Mouse (Mus musculus) neural tube, embryonic 11.5 days (tissue): ENCODE measurements around the gene Nfrkb. TPM values are rescaled to one million over a fixed set of nuclear protein-coding genes. Genes with fewer than 3 reads are reported as not detected.
A peak's percentile ranks its signal among the peaks of the same experiment; 100 is the strongest.

Experiments
- ATAC-seq: fragments of 200-750 bp; cut with Nextera tagmentation; 2 replicates; pipeline ENCODE4 v1.8.0; 2017; ENCODE audit warnings: moderate number of reproducible peaks, mild to moderate bottlenecking, moderate TSS enrichment, moderate library complexity; ENCODE audit not compliant: insufficient read depth, low FRiP score, low TSS enrichment
- DNase-seq: peaks from one replicate; pipeline ENCODE4 v3.0.0-alpha.2; 2015; ENCODE audit warnings: low spot score
- H3K27ac ChIP-seq: fragments of 300-500 bp; sonication (generic); 2 replicates; pipeline ENCODE4 v1.5.1; 2014; ENCODE audit warnings: low read depth, mild to moderate bottlenecking, low read length
- H3K27me3 ChIP-seq: fragments of 300-500 bp; sonication (generic); 2 replicates; pipeline ENCODE4 v1.6.1; 2014; ENCODE audit warnings: mild to moderate bottlenecking, low read length, mixed read lengths; ENCODE audit not compliant: control insufficient read depth, insufficient read depth
- H3K36me3 ChIP-seq: fragments of 300-500 bp; sonication (generic); 2 replicates; pipeline ENCODE4 v1.6.1; 2014; ENCODE audit warnings: mild to moderate bottlenecking, low read length, moderate library complexity, mixed read lengths; ENCODE audit not compliant: control insufficient read depth, insufficient read depth
- H3K4me1 ChIP-seq: fragments of 300-500 bp; sonication (generic); 2 replicates; pipeline ENCODE4 v1.6.1; 2014; ENCODE audit warnings: low read length, mixed read lengths; ENCODE audit not compliant: control insufficient read depth, insufficient read depth
- H3K4me2 ChIP-seq: fragments of 300-500 bp; sonication (generic); 2 replicates; pipeline ENCODE4 v1.6.1; 2014; ENCODE audit warnings: low read depth, mild to moderate bottlenecking, moderate library complexity
- H3K4me3 ChIP-seq: fragments of 300-500 bp; sonication (generic); 2 replicates; pipeline ENCODE4 v1.5.1; 2014; ENCODE audit warnings: low read depth, low read length
- H3K9ac ChIP-seq: fragments of 300-500 bp; sonication (generic); 2 replicates; pipeline ENCODE4 v1.6.1; 2014; ENCODE audit warnings: mild to moderate bottlenecking, low read length
- H3K9me3 ChIP-seq: fragments of 300-500 bp; sonication (generic); 2 replicates; pipeline ENCODE4 v1.6.1; 2016; ENCODE audit warnings: low read length; ENCODE audit not compliant: control insufficient read depth
- WGBS: fragments of 180-500 bp; shearing (Covaris S2); extraction: QIAGEN DNeasy Blood & Tissue Kit; methylation state at CpG from one replicate; pipeline ENCODE4 v1.1.7; 2014; 5-methylcytosine and 5-hydroxymethylcytosine counted together
- polyA plus RNA-seq: library from polyadenylated mRNA; unstranded; fragments of >200 nt; fragmentation: Nextera tagmentation; extraction: Ambion mirVana; gene quantifications from 2 replicates; pipeline ENCODE4 v1.2.1, GENCODE M21; 2014

Gene Nfrkb
- 22.1 and 22.8 TPM in 2 replicates for polyA plus RNA-seq

GRCm38 (mm10) chr9:31385947-31386354 is at the start of gene Nfrkb:
Gene Nfrkb (plus strand): TSS chr9:31386192.
- peak within 1 kb of the TSS; percentile 79 for H3K9ac ChIP-seq
- peak within 1 kb of the TSS; percentile 60 for H3K4me2 ChIP-seq
- whole genome bisulfite sequencing: under 1% methylated on average over 44 of the region's 46 CpGs
- H3K27ac ChIP-seq: no peak within 1 kb of the TSS
- no peaks in the 10 kb centered on the region for H3K36me3 ChIP-seq
- H3K4me3 ChIP-seq: peak within 1 kb of the TSS; percentile 83
- peaks cover 6% of the 10 kb centered on the region; the same call in 1 of the 2 replicates for H3K4me1 ChIP-seq
- H3K27me3 ChIP-seq: no peaks in the 10 kb centered on the region
- no peaks in the 10 kb centered on the region for H3K9me3 ChIP-seq
- ATAC-seq (peak; percentile 98), DNase-seq (peak; percentile 96)

- no peak overlapping the region for H3K4me2 ChIP-seq
- H3K4me1 ChIP-seq: no peaks in the 10 kb centered on the region
- no peaks in the 10 kb centered on the region for H3K27me3 ChIP-seq
- DNase-seq (no peak), ATAC-seq (no peak)
- H3K9me3 ChIP-seq: no peaks in the 10 kb centered on the region
- H3K9ac ChIP-seq: no peak overlapping the region
- H3K36me3 ChIP-seq: no peaks in the 10 kb centered on the region
- no peak overlapping the region for H3K4me3 ChIP-seq
- no peak overlapping the region for H3K27ac ChIP-seq
- 61% methylated on average over 11 of the region's 11 CpGs for WGBS
These were observed 41.6 kb upstream of the Nfrkb start for GRCm38 (mm10) chr9:31344289-31344831.

- ATAC-seq: no peak
- H3K4me1 ChIP-seq: no peaks in the 10 kb centered on the region
- H3K4me3 ChIP-seq: no peak overlapping the region
- H3K36me3 ChIP-seq: no peaks in the 10 kb centered on the region
- WGBS: 78% methylated on average over 15 of the region's 15 CpGs
- no peak for DNase-seq
- H3K9ac ChIP-seq: no peak overlapping the region
- no peak overlapping the region for H3K27ac ChIP-seq
- no peaks in the 10 kb centered on the region for H3K27me3 ChIP-seq
- no peaks in the 10 kb centered on the region for H3K9me3 ChIP-seq
- H3K4me2 ChIP-seq: no peak overlapping the region
These were observed 39.4 kb upstream of the Nfrkb start for GRCm38 (mm10) chr9:31346575-31347080.

DNA sequence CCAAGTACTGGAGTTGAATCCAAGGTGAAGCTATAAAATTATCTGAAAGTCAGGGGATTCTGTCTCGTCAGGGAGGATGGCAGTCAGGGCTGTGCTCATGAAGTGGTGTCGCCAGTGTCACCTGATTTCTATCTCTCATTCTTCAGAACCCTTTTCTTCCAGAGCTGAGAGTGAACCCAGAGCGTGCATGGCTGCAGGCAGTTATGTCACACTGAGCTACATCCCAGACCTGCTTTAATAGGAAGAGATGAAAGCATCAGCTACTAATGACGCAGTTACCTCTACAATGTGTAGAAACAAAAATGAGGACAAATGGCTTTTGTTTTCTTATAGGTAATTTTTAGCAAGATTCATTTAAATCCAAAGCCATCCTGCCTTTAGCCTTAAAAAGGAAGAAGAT is 37.5 kb upstream of the Nfrkb start:
- WGBS: 76% methylated on average over 4 of the region's 4 CpGs
- no peak overlapping the region for H3K9ac ChIP-seq

DNA sequence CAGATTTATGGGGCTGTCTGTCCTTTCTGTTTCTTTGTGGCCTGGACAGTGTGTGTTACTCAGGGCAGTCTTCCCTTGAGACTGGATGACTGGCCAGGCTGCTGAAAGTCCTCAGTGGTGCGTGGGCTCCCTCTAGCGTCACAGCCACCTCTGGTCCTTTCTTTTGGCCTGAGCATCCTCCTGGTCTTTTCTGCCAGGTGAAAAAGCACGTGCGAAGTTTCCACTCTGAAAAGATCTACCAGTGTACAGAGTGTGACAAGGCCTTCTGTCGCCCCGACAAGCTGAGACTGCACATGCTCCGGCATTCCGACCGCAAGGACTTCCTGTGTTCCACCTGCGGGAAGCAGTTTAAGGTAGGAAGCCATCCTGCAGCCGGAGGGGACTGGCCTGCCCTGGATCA is 37.1 kb upstream of the Nfrkb start:
- Histone ChIP-seq H3K4me1 (no peaks in the 10 kb centered on the region), H3K4me3 (no peak overlapping the region), H3K9me3 (no peaks in the 10 kb centered on the region), H3K27ac (no peak overlapping the region), H3K27me3 (no peaks in the 10 kb centered on the region), H3K36me3 (no peaks in the 10 kb centered on the region), H3K4me2 (no peak overlapping the region), H3K9ac (no peak overlapping the region)
- ATAC-seq: no peak
- WGBS: 73% methylated on average over 11 of the region's 11 CpGs
- peak; percentile 78 for DNase-seq

More for the DNA sequence above, 37.5 kb upstream of the Nfrkb start:
- Histone ChIP-seq H3K36me3 (no peaks in the 10 kb centered on the region), H3K4me3 (no peak overlapping the region), H3K4me2 (no peak overlapping the region), H3K27ac (no peak overlapping the region), H3K27me3 (no peaks in the 10 kb centered on the region), H3K4me1 (no peaks in the 10 kb centered on the region), H3K9me3 (no peaks in the 10 kb centered on the region)
- no peak for DNase-seq
- ATAC-seq: no peak

DNA sequence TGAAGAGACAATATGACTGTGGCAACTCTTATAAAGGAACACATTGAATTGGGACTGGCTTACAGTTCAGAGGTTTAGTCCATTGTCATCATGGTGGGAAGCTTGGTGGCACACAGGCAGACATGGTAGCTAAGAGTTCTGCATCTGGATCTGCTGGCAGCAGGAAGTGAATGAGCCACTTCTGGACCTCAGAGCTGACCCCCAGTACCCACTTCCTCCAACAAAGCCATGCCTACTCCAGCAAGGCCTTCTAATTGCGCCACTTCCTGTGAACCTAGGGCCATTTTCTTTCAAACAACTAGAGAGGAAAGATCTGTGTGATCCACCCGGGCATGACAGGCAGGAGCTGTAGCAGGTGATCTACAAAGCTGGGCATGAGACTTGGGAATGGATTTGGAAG is 33.3 kb upstream of the Nfrkb start:
- Histone ChIP-seq H3K36me3 (no peaks in the 10 kb centered on the region), H3K9me3 (no peaks in the 10 kb centered on the region), H3K9ac (no peak overlapping the region), H3K4me1 (no peaks in the 10 kb centered on the region), H3K27me3 (no peaks in the 10 kb centered on the region), H3K4me3 (no peak overlapping the region), H3K4me2 (no peak overlapping the region), H3K27ac (no peak overlapping the region)
- 81% methylated on average over 2 of the region's 2 CpGs for WGBS
- no peak for ATAC-seq
- no peak for DNase-seq

DNA sequence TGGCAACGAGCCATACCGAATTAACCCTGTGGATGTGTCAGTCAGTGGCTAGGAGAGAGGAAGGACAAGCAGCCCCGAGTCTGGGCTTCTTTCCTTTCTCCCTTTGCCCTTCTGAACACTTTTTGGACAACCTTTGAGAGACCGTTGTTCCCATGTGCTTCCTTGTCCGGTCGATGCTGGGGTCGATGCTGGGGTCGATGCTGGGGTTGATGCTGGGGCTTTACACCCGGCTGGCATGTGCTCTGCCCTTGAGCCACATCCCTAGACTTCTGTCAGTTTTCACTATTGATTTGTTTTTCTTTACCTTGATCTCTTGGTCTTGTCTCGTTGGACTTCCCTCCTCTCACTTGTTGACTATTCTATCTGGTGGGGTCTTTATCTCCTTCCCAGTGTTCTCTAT is 32.5 kb upstream of the Nfrkb start:
- Histone ChIP-seq H3K27ac (no peak overlapping the region), H3K4me2 (no peak overlapping the region), H3K36me3 (no peaks in the 10 kb centered on the region), H3K4me3 (no peak overlapping the region), H3K9me3 (no peaks in the 10 kb centered on the region), H3K4me1 (no peaks in the 10 kb centered on the region), H3K9ac (no peak overlapping the region), H3K27me3 (no peaks in the 10 kb centered on the region)
- no peak for DNase-seq
- 90% methylated on average over 10 of the region's 10 CpGs for WGBS
- no peak for ATAC-seq

- Histone ChIP-seq H3K4me2 (no peak overlapping the region), H3K27ac (no peak overlapping the region), H3K4me3 (no peak overlapping the region), H3K4me1 (no peaks in the 10 kb centered on the region), H3K9me3 (no peaks in the 10 kb centered on the region), H3K27me3 (no peaks in the 10 kb centered on the region), H3K9ac (no peak overlapping the region), H3K36me3 (no peaks in the 10 kb centered on the region)
- no peak for ATAC-seq
- no peak for DNase-seq
- WGBS: 82% methylated on average over 7 of the region's 7 CpGs
These were observed 31.9 kb upstream of the Nfrkb start for GRCm38 (mm10) chr9:31354051-31354450.
